Mouse (Mus musculus): ENCODE measurements at regions not wholly inside any gene's neighbourhood (a gene's known extent, or its start where the extent isn't known, plus 50 kb on each side); places are given as distances from the start of the nearest gene placed in this dataset.

GRCm38 (mm10) chr7:68579216-68579615, 169.8 kb downstream of the Arrdc4 start:
- no peak for DNase-seq

GRCm38 (mm10) chr7:68571315-68571714, 177.7 kb downstream of the Arrdc4 start:
- peak; percentile 35 for DNase-seq

- DNase-seq = no peak
These were observed 180.9 kb downstream of the Arrdc4 start for GRCm38 (mm10) chr7:68568127-68568510.

- no peak for DNase-seq
These were observed 181.5 kb downstream of the Arrdc4 start for GRCm38 (mm10) chr7:68567452-68568126.

GRCm38 (mm10) chr7:68559440-68560343, 189.3 kb downstream of the Arrdc4 start:
- no peak for DNase-seq

- DNase-seq = peak; percentile 9
These were observed 198.7 kb downstream of the Arrdc4 start for GRCm38 (mm10) chr7:68550330-68550729.

GRCm38 (mm10) chr7:68548176-68548575, 200.9 kb downstream of the Arrdc4 start:
- DNase-seq = no peak

GRCm38 (mm10) chr7:68544136-68544535, 204.9 kb downstream of the Arrdc4 start:
- DNase-seq = no peak

GRCm38 (mm10) chr7:68509096-68509495, 235.5 kb downstream of the Fam169b start:
- no peak for DNase-seq

GRCm38 (mm10) chr7:68491143-68491810, 217.6 kb downstream of the Fam169b start:
- DNase-seq = no peak

GRCm38 (mm10) chr7:68486676-68487075, 213.0 kb downstream of the Fam169b start:
- DNase-seq = no peak

- no peak for DNase-seq
These were observed 208.9 kb downstream of the Fam169b start for GRCm38 (mm10) chr7:68482553-68482952.

- DNase-seq = peak; percentile 82
These were observed 207.1 kb downstream of the Fam169b start for GRCm38 (mm10) chr7:68480770-68481169.

- no peak for DNase-seq
These were observed 206.7 kb downstream of the Fam169b start for GRCm38 (mm10) chr7:68480336-68480735.

- DNase-seq = peak; percentile 50
These were observed 204.4 kb downstream of the Fam169b start for GRCm38 (mm10) chr7:68478044-68478443.

GRCm38 (mm10) chr7:68472800-68473199, 199.2 kb downstream of the Fam169b start:
- DNase-seq = peak; percentile 41

GRCm38 (mm10) chr7:68470983-68471382, 197.3 kb downstream of the Fam169b start:
- no peak for DNase-seq

- DNase-seq = no peak
These were observed 194.9 kb downstream of the Fam169b start for GRCm38 (mm10) chr7:68468574-68468973.

GRCm38 (mm10) chr7:68457842-68458241, 184.2 kb downstream of the Fam169b start:
- DNase-seq = no peak

GRCm38 (mm10) chr7:68455451-68455850, 181.8 kb downstream of the Fam169b start:
- DNase-seq = no peak

GRCm38 (mm10) chr7:68453028-68453692, 179.5 kb downstream of the Fam169b start:
- no peak for DNase-seq

GRCm38 (mm10) chr7:68444426-68445095, 170.9 kb downstream of the Fam169b start:
- no peak for DNase-seq
